Mouse (Mus musculus): ENCODE data around the gene Hmgcr.
"Not testable (repeated sequence)": the region's sequence is repeated elsewhere in the genome, so short reads cannot be mapped to it uniquely, and the experiment has no call there.

Gene Hmgcr

DNA sequence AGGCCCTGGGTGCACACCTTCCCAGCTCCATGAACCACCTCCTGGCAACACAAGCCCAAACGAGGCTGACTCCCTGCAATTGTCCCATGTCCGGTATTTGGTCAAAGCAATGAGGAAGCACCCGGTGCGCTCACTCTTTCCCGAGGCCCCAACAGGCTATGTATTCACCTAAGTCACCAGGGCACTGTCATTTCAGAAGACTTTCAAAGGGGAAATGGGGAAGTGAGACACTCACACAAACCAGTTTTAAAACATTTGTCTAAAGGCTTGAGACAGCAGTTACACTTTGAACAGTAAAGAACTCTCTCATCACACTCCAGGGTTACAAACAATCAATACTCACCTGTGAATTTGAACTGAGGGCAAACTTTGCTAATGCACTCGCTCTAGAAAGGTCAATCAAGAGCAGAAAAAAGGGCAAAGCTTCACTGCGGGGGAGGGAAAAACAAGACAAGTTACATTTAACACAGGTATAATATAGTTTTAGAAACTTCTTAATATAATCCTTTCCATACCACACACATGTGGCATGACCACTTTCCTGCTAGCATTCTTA lies 6.2 kb downstream of the Hmgcr start:
- no peak for DNase-seq

DNA sequence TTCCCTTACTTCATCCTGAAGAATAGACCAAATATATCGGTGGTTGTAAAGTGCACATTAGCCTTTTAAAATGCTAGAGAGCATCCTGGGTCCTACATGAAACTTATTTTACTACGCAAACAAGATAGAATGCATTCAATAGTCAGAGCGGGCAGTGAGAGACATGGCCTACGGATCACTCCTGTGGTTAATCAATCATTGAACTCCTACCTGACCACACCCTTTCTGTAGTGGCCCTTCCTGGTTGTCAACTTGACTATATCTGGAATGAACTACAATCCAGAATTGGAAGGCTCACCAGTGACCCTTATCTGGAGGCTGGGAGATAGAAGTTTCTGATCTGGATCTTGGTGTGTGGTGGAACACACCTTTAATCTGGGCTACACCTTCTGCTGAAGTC lies 7.6 kb downstream of the Hmgcr start:
- not testable (repeated sequence) for DNase-seq

GRCm38 (mm10) chr13:96660095-96660860 lies 10.5 kb downstream of the Hmgcr start:
- peak; percentile 34 for DNase-seq

DNA sequence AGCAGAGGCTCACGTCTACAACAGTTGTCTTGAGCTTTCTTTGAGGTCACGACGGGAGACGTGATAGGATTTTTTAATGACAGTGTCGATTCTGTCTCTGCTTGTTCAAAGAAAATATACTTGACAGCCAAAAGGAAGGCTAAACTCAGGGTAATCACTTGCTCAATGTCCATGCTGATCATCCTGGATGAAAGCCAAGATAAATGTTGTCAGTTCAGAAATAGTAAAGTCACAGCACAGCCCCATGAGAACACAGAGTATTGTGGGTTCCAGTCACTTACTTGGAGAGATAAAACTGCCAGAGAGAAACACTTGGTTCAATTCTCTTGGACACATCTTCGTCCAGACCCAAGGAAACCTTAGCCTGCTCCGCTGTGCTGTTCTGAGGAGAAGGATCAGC lies 11.8 kb downstream of the Hmgcr start:
- no peak for DNase-seq

GRCm38 (mm10) chr13:96656673-96657072 lies 14.1 kb downstream of the Hmgcr start:
- no peak for DNase-seq

DNA sequence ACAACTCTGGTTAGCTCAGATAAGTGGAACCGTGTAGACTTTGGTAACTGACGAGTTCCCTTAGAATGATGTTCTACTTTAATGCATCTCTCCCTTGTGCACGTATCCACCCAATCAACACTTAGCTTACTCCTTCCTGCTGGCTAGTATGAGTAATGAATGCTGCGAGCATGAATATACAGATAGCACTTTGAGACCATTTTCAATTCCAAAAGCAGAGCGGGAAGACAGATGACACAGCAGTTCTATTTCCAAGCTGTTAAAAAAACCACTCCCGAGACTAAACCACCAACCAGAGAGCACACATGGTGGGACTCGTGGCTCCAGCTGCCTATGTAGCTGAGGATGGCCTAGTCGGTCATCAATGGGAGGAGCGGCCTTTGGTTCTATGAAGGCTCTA lies 17.7 kb downstream of the Hmgcr start:
- peak; percentile 58 for DNase-seq

DNA sequence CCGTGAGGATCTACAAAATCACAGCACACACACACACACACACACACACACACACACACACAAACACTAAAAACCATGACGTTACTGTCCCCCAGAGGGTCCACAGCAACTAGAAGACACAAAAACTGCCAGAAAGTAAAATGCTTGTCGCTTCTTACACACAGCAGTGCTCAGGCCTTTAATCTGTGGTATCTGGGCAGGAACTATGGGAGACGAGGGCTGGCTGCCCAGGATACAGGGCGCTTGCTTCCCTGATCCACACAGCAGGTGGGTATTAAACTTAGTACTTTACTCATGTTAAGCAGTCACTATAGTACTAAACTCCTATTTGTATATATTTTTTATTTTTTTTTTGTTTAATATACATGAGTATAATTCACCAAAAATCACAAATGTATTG lies 24.9 kb downstream of the Hmgcr start:
- DNase-seq: no peak

DNA sequence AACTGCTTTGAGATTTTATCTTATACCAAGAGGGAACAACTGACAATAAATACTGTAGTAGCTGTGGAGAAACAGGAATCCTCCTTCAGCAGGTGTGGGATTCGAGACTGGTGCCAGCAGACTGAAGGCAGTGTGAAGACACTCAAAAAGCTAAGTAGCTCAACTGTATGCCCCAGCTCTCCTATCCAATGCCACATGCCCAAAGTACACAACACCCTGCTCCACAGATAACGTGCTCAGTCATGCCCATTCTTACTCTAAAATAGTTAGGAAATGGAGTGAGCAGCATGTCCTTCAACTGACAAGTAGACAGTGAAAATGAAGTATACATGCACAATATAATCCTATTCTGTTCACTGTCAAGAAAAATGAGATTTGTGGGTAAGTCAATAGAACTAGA lies 26.6 kb downstream of the Hmgcr start:
- no peak for DNase-seq

GRCm38 (mm10) chr13:96630396-96630795 lies 40.3 kb downstream of the Hmgcr start:
- no peak for DNase-seq

GRCm38 (mm10) chr13:96620891-96621290 lies 49.8 kb downstream of the Hmgcr start:
- no peak for DNase-seq

DNA sequence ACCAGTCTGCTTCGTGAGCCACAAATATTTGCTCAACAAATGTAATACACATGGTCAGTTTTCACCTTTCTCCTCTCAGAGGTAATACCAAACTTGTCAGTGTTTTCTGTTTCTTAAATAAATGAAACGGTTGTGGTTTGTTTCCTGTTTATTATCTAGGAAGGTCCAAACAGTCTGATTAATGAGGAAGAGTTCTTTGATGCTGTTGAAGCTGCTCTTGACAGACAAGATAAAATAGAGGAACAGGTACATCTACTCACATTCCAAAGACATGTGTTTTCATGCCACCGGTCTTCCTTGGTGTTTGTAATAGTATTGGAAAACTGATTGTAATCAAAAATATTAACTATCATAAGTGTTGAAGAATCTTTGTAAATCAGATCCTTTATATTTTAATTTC lies 56.1 kb downstream of the Hmgcr start:
- DNase-seq: no peak

DNA sequence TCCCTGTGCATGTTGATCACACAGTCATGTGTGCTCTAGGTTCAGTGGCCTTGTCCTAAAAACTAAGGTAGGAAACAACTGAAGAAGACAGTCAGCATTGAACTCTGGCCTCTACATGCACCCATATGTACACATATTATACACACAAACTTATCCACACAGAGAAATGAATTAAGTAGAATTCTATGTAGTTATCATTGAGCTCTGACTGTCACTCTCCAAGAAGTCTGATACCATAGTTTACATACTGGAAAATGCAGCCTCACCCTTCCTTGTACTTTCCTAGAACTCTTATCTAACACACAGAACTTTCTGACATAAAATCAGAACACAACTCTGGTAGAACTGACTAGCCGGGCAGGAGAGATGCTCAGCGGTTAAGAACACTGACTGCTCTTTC lies 66.5 kb downstream of the Hmgcr start:
- DNase-seq: no peak

DNA sequence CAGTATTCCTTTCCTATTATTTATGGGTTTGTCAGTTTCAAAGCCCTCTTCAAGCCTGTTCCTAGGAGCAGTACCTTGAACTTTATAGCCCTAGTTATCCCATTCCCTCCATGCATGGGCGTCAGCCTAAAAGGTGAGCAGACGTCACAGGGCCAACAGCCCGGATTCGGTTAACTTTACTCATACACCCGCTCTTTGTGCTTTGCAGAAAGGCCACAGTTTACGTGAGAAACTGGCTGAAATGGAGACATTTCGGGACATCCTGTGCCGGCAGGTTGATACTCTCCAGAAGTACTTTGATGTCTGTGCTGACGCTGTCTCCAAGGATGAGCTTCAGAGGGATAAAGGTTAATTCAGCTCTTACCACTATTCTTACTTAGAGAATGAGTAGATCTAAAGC lies 71.6 kb downstream of the Hmgcr start:
- no peak for DNase-seq
